Mouse (Mus musculus): ENCODE measurements around the gene Prss54.

The Prss54 gene

GRCm38 (mm10) chr8:95551577-95551976 lies 24.6 kb downstream of the Prss54 start:
- DNase-seq (ENCODE audit: low spot score): no peak

- no peak for DNase-seq (ENCODE audit: low spot score)
Observed at GRCm38 (mm10) chr8:95549871-95550829, 26.0 kb downstream of the Prss54 start.

- no peak for DNase-seq (ENCODE audit: low spot score)
Observed at GRCm38 (mm10) chr8:95547931-95548330, 28.2 kb downstream of the Prss54 start.

GRCm38 (mm10) chr8:95546986-95547385 lies 29.2 kb downstream of the Prss54 start:
- no peak for DNase-seq (ENCODE audit: low spot score)

GRCm38 (mm10) chr8:95545815-95546214 lies 30.3 kb downstream of the Prss54 start:
- no peak for DNase-seq (ENCODE audit: low spot score)

- DNase-seq (ENCODE audit: low spot score): no peak
Observed at GRCm38 (mm10) chr8:95543065-95543464, 33.1 kb downstream of the Prss54 start.

- DNase-seq (ENCODE audit: low spot score): no peak
Observed at GRCm38 (mm10) chr8:95542191-95542590, 33.9 kb downstream of the Prss54 start.

GRCm38 (mm10) chr8:95539487-95539886 lies 36.7 kb downstream of the Prss54 start:
- no peak for DNase-seq (ENCODE audit: low spot score)

- DNase-seq (ENCODE audit: low spot score): peak; percentile 43
Observed at GRCm38 (mm10) chr8:95533584-95534387, 42.4 kb downstream of the Prss54 start, which contains the start of gene Ccdc113. Ccdc113 (plus strand) TSS chr8:95534085.

GRCm38 (mm10) chr8:95532206-95532605 lies 43.9 kb downstream of the Prss54 start:
- no peak for DNase-seq (ENCODE audit: low spot score)

GRCm38 (mm10) chr8:95528750-95529310 lies 47.3 kb downstream of the Prss54 start:
- no peak for DNase-seq (ENCODE audit: low spot score)

GRCm38 (mm10) chr8:95528194-95528593 lies 47.9 kb downstream of the Prss54 start:
- no peak for DNase-seq (ENCODE audit: low spot score)

- no peak for DNase-seq (ENCODE audit: low spot score)
Observed at GRCm38 (mm10) chr8:95523991-95524390, 52.1 kb downstream of the Prss54 start.

- DNase-seq (ENCODE audit: low spot score): no peak
Observed at GRCm38 (mm10) chr8:95516928-95517327, 59.2 kb downstream of the Prss54 start.

GRCm38 (mm10) chr8:95513219-95513618 lies 62.9 kb downstream of the Prss54 start:
- no peak for DNase-seq (ENCODE audit: low spot score)

- DNase-seq (ENCODE audit: low spot score): no peak
Observed at GRCm38 (mm10) chr8:95512257-95512656, 63.9 kb downstream of the Prss54 start.
